Mouse (Mus musculus) spleen, embryonic (tissue): ENCODE results near the gene Rpa3.

Experiments
- CTCF ChIA-PET: fragments of 350-600 bp; sonication (Branson Sonifier 250); formaldehyde crosslinking; loops from one replicate; lab custom pipeline; 2022; lab: Charles Lee

Rpa3 gene

DNA sequence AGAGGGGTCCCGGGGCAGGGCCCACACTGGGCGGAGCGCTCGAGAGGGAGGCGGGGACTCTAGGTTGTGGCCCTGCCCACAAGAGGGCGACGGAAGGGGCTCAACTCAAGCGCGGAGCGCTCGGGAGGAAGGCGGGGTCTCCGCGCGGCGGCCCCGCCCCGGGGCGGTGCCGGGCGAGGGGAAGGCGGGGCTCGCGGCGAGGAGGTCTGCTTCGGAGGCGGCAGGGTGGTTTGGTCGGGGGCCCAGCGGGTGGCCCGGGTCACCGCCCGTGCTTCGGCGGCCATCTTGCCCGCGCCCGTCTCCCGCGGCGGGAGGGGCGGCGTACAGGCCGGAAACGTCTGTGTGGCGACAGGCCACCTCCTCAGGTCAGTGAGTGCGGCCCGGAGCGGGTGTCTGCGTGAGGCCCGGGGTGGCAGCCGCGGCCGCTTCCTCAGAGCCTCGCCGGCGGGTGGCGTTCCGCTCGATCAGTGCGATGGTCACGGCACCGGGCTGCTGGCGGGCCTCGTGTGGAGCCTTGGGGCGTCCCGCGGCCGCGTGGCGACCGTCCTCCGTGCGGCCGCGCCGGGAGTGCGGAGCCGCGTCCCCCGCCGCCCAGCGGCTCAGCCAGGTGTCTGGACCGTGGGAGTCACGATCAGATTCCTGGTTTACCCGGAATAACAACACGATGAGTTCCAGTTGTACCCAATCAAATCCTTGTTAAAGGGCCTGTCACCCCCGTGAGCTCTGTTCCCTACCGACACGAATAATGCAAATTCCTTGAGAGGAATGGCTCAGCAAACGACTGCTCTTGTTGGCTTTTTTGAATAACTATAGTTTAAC is 49.7 kb downstream of the Rpa3 start, which contains the start of gene Mios:
Mios (plus strand) TSS at position 176 of the 819 bp plus-strand sequence.
- CTCF ChIA-PET: no interaction called here
